Mouse (Mus musculus) lung, postnatal 0 days (tissue): ENCODE measurements around the gene Cdkal1. TPM values are rescaled to one million over a fixed set of nuclear protein-coding genes. Genes with fewer than 3 reads are reported as not detected.
A peak's percentile ranks its signal among the peaks of the same experiment; 100 is the strongest.

Source experiments
- ATAC-seq: fragments of 200-750 bp; cut with Nextera tagmentation; 2 replicates; pipeline ENCODE4 v1.8.0; 2017; ENCODE audit warnings: moderate library complexity
- DNase-seq: peaks from one replicate; pipeline ENCODE4 v3.0.0-alpha.2; 2016; ENCODE audit warnings: low spot score
- H3K27ac ChIP-seq: fragments of 300-500 bp; sonication (generic); 2 replicates; pipeline ENCODE4 v1.5.1; 2014; ENCODE audit warnings: antibody characterized with exemption, mild to moderate bottlenecking, low read length, mixed read lengths
- H3K27me3 ChIP-seq: fragments of 300-500 bp; sonication (generic); replicated peaks from 2 replicates; pipeline ENCODE4 v1.6.1; 2014; ENCODE audit warnings: low read length, mixed read lengths; ENCODE audit not compliant: insufficient read depth
- H3K36me3 ChIP-seq: fragments of 300-500 bp; sonication (generic); 2 replicates; pipeline ENCODE4 v1.6.1; 2014; ENCODE audit warnings: low read length, mixed read lengths; ENCODE audit not compliant: insufficient read depth
- H3K4me1 ChIP-seq: fragments of 300-500 bp; sonication (generic); 2 replicates; pipeline ENCODE4 v1.6.1; 2014; ENCODE audit warnings: antibody characterized with exemption, low read depth, low read length, mixed read lengths; ENCODE audit not compliant: insufficient read depth
- H3K4me2 ChIP-seq: fragments of 300-500 bp; sonication (generic); replicated peaks from 2 replicates; pipeline ENCODE4 v1.6.1; 2014; ENCODE audit warnings: low read depth, mild to moderate bottlenecking, low read length, moderate library complexity, mixed read lengths
- H3K4me3 ChIP-seq: fragments of 300-500 bp; sonication (generic); 2 replicates; pipeline ENCODE4 v1.5.1; 2014; ENCODE audit warnings: low read depth, low read length
- H3K9ac ChIP-seq: fragments of 300-500 bp; sonication (generic); replicated peaks from 2 replicates; pipeline ENCODE4 v1.6.1; 2014; ENCODE audit warnings: low read depth, mild to moderate bottlenecking
- H3K9me3 ChIP-seq: fragments of 300-500 bp; sonication (generic); 2 replicates; pipeline ENCODE4 v1.6.1; 2016; ENCODE audit warnings: low read length, mixed read lengths
- CTCF ChIP-seq: IDR thresholded peaks from 2 replicates; pipeline ENCODE4 v1.5.1; 2016; ENCODE audit warnings: antibody characterized with exemption, mild to moderate bottlenecking
- EP300 ChIP-seq: IDR thresholded peaks from 2 replicates; pipeline ENCODE4 v1.6.1; 2016; ENCODE audit warnings: antibody characterized with exemption, mild to moderate bottlenecking, control low read depth
- WGBS: fragments of 180-500 bp; shearing (Covaris S2); extraction: QIAGEN DNeasy Blood & Tissue Kit; methylation state at CpG from one replicate; pipeline ENCODE4 v1.1.7; 2014; 5-methylcytosine and 5-hydroxymethylcytosine counted together
- polyA plus RNA-seq: library from polyadenylated mRNA; unstranded; fragments of >200 nt; fragmentation: Nextera tagmentation; extraction: Ambion mirVana; gene quantifications from 2 replicates; pipeline ENCODE4 v1.2.1, GENCODE M21; 2015

Gene Cdkal1
- polyA plus RNA-seq, 1 experiment from 2014 or later, result 14.7 TPM

DNA sequence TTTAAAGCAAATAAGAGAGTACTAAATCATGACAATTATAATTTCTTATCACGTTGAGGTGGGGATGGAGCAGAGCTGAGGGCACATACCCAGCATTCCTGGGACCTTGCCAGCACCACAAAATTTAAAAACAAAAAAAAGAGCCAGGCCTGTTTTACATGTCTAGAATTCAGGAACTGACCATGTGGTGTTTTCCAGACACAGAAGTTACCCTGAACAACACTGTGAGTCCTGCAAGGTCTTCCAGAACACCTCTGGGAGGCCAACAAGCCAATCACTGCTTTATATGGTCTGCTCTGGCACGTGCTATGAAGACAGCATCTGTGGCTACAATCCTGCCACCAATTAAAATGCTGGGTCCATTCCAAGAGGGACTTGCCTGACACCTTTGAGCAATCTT lies 305.7 kb downstream of the Cdkal1 start:
- whole genome bisulfite sequencing, result 40% methylated on average over 2 of the region's 2 CpGs
- TF ChIP-seq EP300 (no peak), CTCF (no peak)
- Histone ChIP-seq H3K4me1 (no peaks in the 10 kb centered on the region), H3K4me2 (no peak overlapping the region), H3K36me3 (no peaks in the 10 kb centered on the region), H3K27ac (no peak overlapping the region), H3K9ac (no peak overlapping the region), H3K4me3 (no peak overlapping the region), H3K9me3 (no peaks in the 10 kb centered on the region), H3K27me3 (no peaks in the 10 kb centered on the region)
- ATAC-seq (no peak), DNase-seq (no peak)

GRCm38 (mm10) chr13:29537906-29538305 lies 317.6 kb downstream of the Cdkal1 start:
- 55% methylated on average over 1 of the region's 1 CpGs for WGBS
- no peak for TF ChIP-seq CTCF
- no peak for TF ChIP-seq EP300
- Histone ChIP-seq H3K9ac (no peak overlapping the region), H3K4me2 (no peak overlapping the region), H3K27ac (no peak overlapping the region), H3K36me3 (no peaks in the 10 kb centered on the region), H3K27me3 (no peaks in the 10 kb centered on the region), H3K4me1 (no peaks in the 10 kb centered on the region), H3K9me3 (no peaks in the 10 kb centered on the region), H3K4me3 (no peak overlapping the region)
- DNase-seq, result no peak
- no peak for ATAC-seq

DNA sequence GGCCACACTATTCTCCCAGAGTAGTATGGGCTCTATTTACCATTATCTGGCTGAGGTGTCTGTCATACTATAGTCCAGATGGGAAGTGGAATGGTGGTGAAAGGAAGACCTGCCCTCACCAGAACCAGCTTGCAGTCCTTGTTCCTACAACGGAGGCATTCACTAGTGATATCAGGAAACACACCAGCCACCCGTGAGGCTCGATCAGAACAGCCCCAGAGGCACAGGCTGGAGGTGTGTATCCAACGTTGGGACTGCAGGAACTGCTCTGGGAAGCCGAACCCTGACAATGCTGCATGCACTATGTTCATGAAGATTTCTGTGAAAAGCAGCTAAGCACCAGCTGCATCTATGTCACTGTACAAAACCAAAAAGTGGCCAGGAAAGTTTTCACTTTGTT lies 321.9 kb downstream of the Cdkal1 start:
- H3K4me3 ChIP-seq, result no peak overlapping the region
- H3K27ac ChIP-seq, result no peak overlapping the region
- no peak for ATAC-seq
- DNase-seq, result no peak
- no peak overlapping the region for H3K4me2 ChIP-seq
- TF ChIP-seq CTCF (no peak), EP300 (no peak)
- no peaks in the 10 kb centered on the region for H3K4me1 ChIP-seq
- WGBS, result 66% methylated on average over 5 of the region's 5 CpGs
- H3K9ac ChIP-seq, result no peak overlapping the region
- H3K27me3 ChIP-seq, result no peaks in the 10 kb centered on the region
- no peaks in the 10 kb centered on the region for H3K36me3 ChIP-seq
- no peaks in the 10 kb centered on the region for H3K9me3 ChIP-seq

DNA sequence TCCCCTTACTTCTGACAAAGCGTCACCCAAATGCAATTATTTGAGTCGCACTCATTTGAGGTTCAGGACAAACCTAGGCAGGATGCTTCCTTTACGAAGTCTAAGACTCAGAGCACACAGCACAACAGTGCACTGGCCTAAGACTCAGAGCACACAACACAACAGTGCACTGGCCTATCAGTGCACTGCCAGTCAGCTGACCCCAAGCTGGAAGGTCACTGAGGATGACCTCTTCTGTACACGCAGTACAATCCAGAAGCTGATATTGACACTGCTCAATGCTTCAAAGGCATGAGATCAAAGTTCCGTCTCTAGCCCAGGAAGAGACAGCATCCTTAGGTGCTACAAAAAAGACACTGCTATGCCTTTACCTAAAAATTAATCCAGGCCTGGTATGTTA lies 327.1 kb downstream of the Cdkal1 start:
- WGBS, result 81% methylated on average over 5 of the region's 5 CpGs
- Histone ChIP-seq H3K4me2 (no peak overlapping the region), H3K36me3 (no peaks in the 10 kb centered on the region), H3K9ac (no peak overlapping the region), H3K4me1 (no peaks in the 10 kb centered on the region), H3K9me3 (no peaks in the 10 kb centered on the region), H3K4me3 (no peak overlapping the region), H3K27ac (no peak overlapping the region), H3K27me3 (no peaks in the 10 kb centered on the region)
- ATAC-seq (no peak), DNase-seq (no peak)
- TF ChIP-seq CTCF, result no peak
- no peak for TF ChIP-seq EP300

DNA sequence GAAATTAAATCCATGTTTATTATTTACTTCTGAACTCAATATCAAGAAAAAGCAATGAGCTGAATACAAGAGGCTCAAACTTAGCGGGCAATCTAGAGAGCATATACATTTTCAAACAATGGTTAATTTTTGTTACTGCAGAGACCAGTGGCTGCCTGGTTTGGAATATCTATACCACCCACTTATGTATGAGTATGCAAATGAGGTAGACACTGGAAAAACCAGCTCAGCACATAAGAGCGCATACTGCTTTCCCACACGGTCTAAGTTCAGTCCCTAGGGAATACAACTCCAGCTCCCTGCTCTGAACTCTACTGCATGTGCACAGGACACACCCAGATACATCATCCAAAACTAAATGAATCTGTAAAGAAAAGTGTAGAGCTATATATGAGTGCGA lies 334.2 kb downstream of the Cdkal1 start:
- no peaks in the 10 kb centered on the region for H3K27me3 ChIP-seq
- H3K9ac ChIP-seq, result no peak overlapping the region
- no peaks in the 10 kb centered on the region for H3K9me3 ChIP-seq
- DNase-seq, result no peak
- no peak overlapping the region for H3K27ac ChIP-seq
- no peak overlapping the region for H3K4me3 ChIP-seq
- H3K4me1 ChIP-seq, result no peaks in the 10 kb centered on the region
- H3K36me3 ChIP-seq, result no peaks in the 10 kb centered on the region
- TF ChIP-seq EP300, result no peak
- WGBS, result 87% methylated on average over 4 of the region's 4 CpGs
- H3K4me2 ChIP-seq, result no peak overlapping the region
- no peak for ATAC-seq

- no peaks in the 10 kb centered on the region for H3K36me3 ChIP-seq
- no peak overlapping the region for H3K27ac ChIP-seq
- H3K4me2 ChIP-seq, result no peak overlapping the region
- no peak overlapping the region for H3K4me3 ChIP-seq
- no peak overlapping the region for H3K9ac ChIP-seq
- no peak for DNase-seq
- TF ChIP-seq CTCF, result no peak
- TF ChIP-seq EP300, result no peak
- no peaks in the 10 kb centered on the region for H3K9me3 ChIP-seq
- WGBS, result 80% methylated on average over 1 of the region's 1 CpGs
- no peaks in the 10 kb centered on the region for H3K27me3 ChIP-seq
- no peak for ATAC-seq
- H3K4me1 ChIP-seq, result no peaks in the 10 kb centered on the region
Measured at GRCm38 (mm10) chr13:29514071-29514470, 341.4 kb downstream of the Cdkal1 start.

DNA sequence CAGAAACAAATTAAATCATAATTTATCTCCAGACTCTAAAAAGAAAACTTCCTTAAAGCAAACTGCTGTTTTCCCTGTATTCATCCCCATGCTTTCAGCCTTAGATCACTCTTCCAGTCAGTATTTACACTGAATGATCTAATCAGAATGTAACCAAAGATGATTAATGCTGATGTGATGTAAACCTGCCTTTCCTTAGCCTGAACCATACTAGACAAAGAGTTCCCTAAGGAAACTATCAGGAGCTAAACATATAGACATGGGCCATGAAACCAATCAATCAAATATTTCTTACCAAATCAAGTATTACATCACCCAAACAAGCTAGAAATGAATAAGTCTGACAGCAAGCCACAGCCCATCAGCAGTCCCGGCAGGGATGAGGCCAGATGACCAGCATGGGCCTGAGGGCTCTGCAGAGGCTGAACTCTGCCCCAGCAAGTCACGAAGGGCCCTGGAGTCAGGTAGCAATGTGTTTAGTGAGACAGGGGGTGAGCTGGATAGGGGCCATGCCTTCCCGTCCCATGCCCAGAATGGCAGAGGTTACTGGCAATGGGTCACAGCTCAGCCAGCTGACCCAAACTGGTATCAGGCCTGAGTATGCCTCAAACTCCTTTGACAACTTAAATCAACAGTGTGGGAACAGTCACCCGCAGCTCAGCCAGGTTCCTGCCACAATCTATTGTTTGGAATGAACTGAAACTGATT lies 350.5 kb downstream of the Cdkal1 start:
- Histone ChIP-seq H3K4me2 (no peak overlapping the region), H3K4me1 (no peaks in the 10 kb centered on the region), H3K4me3 (no peak overlapping the region), H3K27me3 (no peaks in the 10 kb centered on the region), H3K36me3 (no peaks in the 10 kb centered on the region), H3K9me3 (no peaks in the 10 kb centered on the region), H3K27ac (0 out of 2 replicates have a peak overlapping the region, but pooled peaks have one; percentile 14), H3K9ac (no peak overlapping the region)
- DNase-seq (peak; percentile 31), ATAC-seq (peak; percentile 48; the same call in 1 of the 2 replicates)
- TF ChIP-seq CTCF, result no peak
- no peak for TF ChIP-seq EP300
- WGBS, result 47% methylated on average over 4 of the region's 4 CpGs
